13 mouse cellular contexts compared by ENCODE assay signal in the genomic region with DNA sequence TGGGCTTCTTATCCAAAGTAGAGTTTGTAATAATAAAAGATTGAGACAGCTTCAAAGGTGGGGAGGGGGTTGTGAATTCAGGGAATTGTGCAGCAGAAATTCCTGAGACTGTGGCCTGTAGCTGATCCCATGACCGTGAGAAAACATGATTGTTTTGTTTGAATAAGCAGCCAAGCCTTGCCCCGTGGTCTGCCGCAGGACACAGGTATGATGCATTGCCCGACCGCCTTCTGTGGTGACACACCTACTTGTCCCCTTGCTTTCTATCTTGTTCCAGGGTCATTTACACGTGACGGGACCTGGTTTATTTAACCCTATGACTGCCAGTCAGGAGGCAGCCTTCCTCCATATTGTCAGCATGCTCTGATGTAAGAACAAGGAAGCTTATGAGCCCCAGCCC.
"Had no signal": no experiment of that assay in that cellular context is flagged by ENCODE, and none has a peak within 500 bp of the region (broad histone marks: within the 10 kb centered on the region; RNA-seq: fewer than 3 reads in every experiment).

No protein-coding gene starts in this region.

- ATAC-seq: midbrain, embryonic 16.5 days had no signal

- H3K9ac ChIP-seq: limb, embryonic 12.5 days; liver, embryonic 14.5 days had no signal

- H3K9me3 ChIP-seq: limb, embryonic 12.5 days; megakaryocyte, embryonic 14.5 days had no signal

- DNase-seq: kidney, adult 2 months; kidney, postnatal 25 days; layer of hippocampus, adult 9-11 months; lung, adult 2 months; lung, postnatal 14 days; thymus, adult 18-20 months; thymus, postnatal 14 days had no signal

- H3K4me2 ChIP-seq: limb, embryonic 12.5 days; midbrain, embryonic 11.5 days had no signal

- H3K27me3 ChIP-seq: limb, embryonic 12.5 days; megakaryocyte, embryonic 14.5 days had no signal

- H3K27ac ChIP-seq: limb, embryonic 12.5 days; liver, embryonic 14.5 days; macrophage had no signal

- H3K4me3 ChIP-seq: limb, embryonic 12.5 days; megakaryocyte, embryonic 14.5 days had no signal

- H3K4me1 ChIP-seq: megakaryocyte, embryonic 14.5 days had no signal
